Mouse (Mus musculus) forebrain, postnatal 0 days (tissue): Measurements from ENCODE around the gene Ubtd2. TPM values are rescaled to one million over a fixed set of nuclear protein-coding genes. Genes with fewer than 3 reads are reported as not detected.

Experiments used
- ATAC-seq: fragments of 200-750 bp; cut with Nextera tagmentation; 2 replicates; pipeline ENCODE4 v1.8.0; 2017; ENCODE audit warnings: mild to moderate bottlenecking, moderate library complexity
- DNase-seq: peaks from one replicate; pipeline ENCODE4 v3.0.0-alpha.2; 2015
- H3K27ac ChIP-seq: fragments of 300-500 bp; sonication (generic); 2 replicates; pipeline ENCODE4 v1.5.1; 2014; ENCODE audit warnings: low read depth, mild to moderate bottlenecking, antibody characterized with exemption, low read length, moderate library complexity, mixed read lengths
- H3K27me3 ChIP-seq: fragments of 300-500 bp; sonication (generic); 2 replicates; pipeline ENCODE4 v1.6.1; 2014; ENCODE audit warnings: mild to moderate bottlenecking, low read length, mixed read lengths; ENCODE audit not compliant: insufficient read depth
- H3K36me3 ChIP-seq: fragments of 300-500 bp; sonication (generic); 2 replicates; pipeline ENCODE4 v1.6.1; 2014; ENCODE audit warnings: mild to moderate bottlenecking, moderate library complexity; ENCODE audit not compliant: insufficient read depth
- H3K4me1 ChIP-seq: fragments of 300-500 bp; sonication (generic); 2 replicates; pipeline ENCODE4 v1.6.1; 2014; ENCODE audit warnings: antibody characterized with exemption; ENCODE audit not compliant: insufficient read depth
- H3K4me2 ChIP-seq: fragments of 300-500 bp; sonication (generic); 2 replicates; pipeline ENCODE4 v1.6.1; 2014; ENCODE audit warnings: low read depth, mild to moderate bottlenecking, moderate library complexity
- H3K4me3 ChIP-seq: fragments of 300-500 bp; sonication (generic); 2 replicates; pipeline ENCODE4 v1.5.1; 2014; ENCODE audit warnings: low read depth, low read length, mixed read lengths
- H3K9ac ChIP-seq: fragments of 300-500 bp; sonication (generic); 2 replicates; pipeline ENCODE4 v1.6.1; 2014; ENCODE audit warnings: mild to moderate bottlenecking
- H3K9me3 ChIP-seq: fragments of 300-500 bp; sonication (generic); 2 replicates; pipeline ENCODE4 v1.6.1; 2016; ENCODE audit warnings: low read length
- CTCF ChIP-seq: sonication (generic); IDR thresholded peaks from 2 replicates; pipeline ENCODE4 v1.5.1; 2016; ENCODE audit warnings: antibody characterized with exemption, control low read depth, low read depth
- WGBS: fragments of 180-500 bp; shearing (Covaris S2); extraction: QIAGEN DNeasy Blood & Tissue Kit; methylation state at CpG from one replicate; pipeline ENCODE4 v1.1.7; 2014; 5-methylcytosine and 5-hydroxymethylcytosine counted together
- polyA plus RNA-seq: library from polyadenylated mRNA; unstranded; fragments of >200 nt; fragmentation: Nextera tagmentation; extraction: Ambion mirVana; gene quantifications from 2 replicates; pipeline ENCODE4 v1.2.1, GENCODE M21; 2015
- total RNA-seq: library from RNA; depleted of rRNA; stranded (reverse); fragments of >200 nt; gene quantifications from 2 replicates; pipeline ENCODE4 v1.2.3, GENCODE M21; 2014

The Ubtd2 gene
- total and polyA plus RNA-seq, 2 experiments from 2014 or later: 36.0 to 56.1 TPM

GRCm38 (mm10) chr11:32538435-32538834, 83.3 kb downstream of the Ubtd2 start:
- Histone ChIP-seq H3K9me3 (no peaks in the 10 kb centered on the region), H3K27me3 (no peaks in the 10 kb centered on the region), H3K27ac (no peak overlapping the region), H3K4me1 (peaks cover 6% of the 10 kb centered on the region; the same call in 1 of the 2 replicates), H3K9ac (no peak overlapping the region), H3K4me3 (no peak overlapping the region), H3K36me3 (no peaks in the 10 kb centered on the region), H3K4me2 (no peak overlapping the region)
- ATAC-seq (no peak), DNase-seq (no peak)
- TF ChIP-seq CTCF: no peak
- 74% methylated on average over 6 of the region's 6 CpGs for WGBS

GRCm38 (mm10) chr11:32538846-32539245, 83.7 kb downstream of the Ubtd2 start:
- H3K27ac ChIP-seq: no peak overlapping the region
- H3K27me3 ChIP-seq: no peaks in the 10 kb centered on the region
- TF ChIP-seq CTCF: no peak
- no peaks in the 10 kb centered on the region for H3K36me3 ChIP-seq
- H3K4me3 ChIP-seq: no peak overlapping the region
- peaks cover 6% of the 10 kb centered on the region; the same call in 1 of the 2 replicates for H3K4me1 ChIP-seq
- DNase-seq (no peak), ATAC-seq (no peak)
- H3K4me2 ChIP-seq: no peak overlapping the region
- 91% methylated on average over 4 of the region's 4 CpGs for WGBS
- H3K9ac ChIP-seq: no peak overlapping the region
- H3K9me3 ChIP-seq: no peaks in the 10 kb centered on the region

GRCm38 (mm10) chr11:32539717-32540116, 84.5 kb downstream of the Ubtd2 start:
- Histone ChIP-seq H3K4me1 (no peaks in the 10 kb centered on the region), H3K4me2 (no peak overlapping the region), H3K9ac (no peak overlapping the region), H3K27ac (no peak overlapping the region), H3K9me3 (no peaks in the 10 kb centered on the region), H3K36me3 (no peaks in the 10 kb centered on the region), H3K4me3 (no peak overlapping the region), H3K27me3 (no peaks in the 10 kb centered on the region)
- ATAC-seq (no peak), DNase-seq (no peak)
- TF ChIP-seq CTCF: no peak
- 92% methylated on average over 7 of the region's 7 CpGs for WGBS

- no peak overlapping the region for H3K9ac ChIP-seq
- H3K4me1 ChIP-seq: no peaks in the 10 kb centered on the region
- DNase-seq: no peak
- TF ChIP-seq CTCF: no peak
- no peaks in the 10 kb centered on the region for H3K27me3 ChIP-seq
- no peak overlapping the region for H3K4me3 ChIP-seq
- H3K4me2 ChIP-seq: no peak overlapping the region
- no peaks in the 10 kb centered on the region for H3K36me3 ChIP-seq
- no peaks in the 10 kb centered on the region for H3K9me3 ChIP-seq
- no peak for ATAC-seq
- no peak overlapping the region for H3K27ac ChIP-seq
- 89% methylated on average over 6 of the region's 6 CpGs for WGBS
Observed at GRCm38 (mm10) chr11:32540463-32540862, 85.3 kb downstream of the Ubtd2 start.

GRCm38 (mm10) chr11:32542181-32542580, 87.0 kb downstream of the Ubtd2 start:
- Histone ChIP-seq H3K9ac (no peak overlapping the region), H3K27ac (no peak overlapping the region), H3K4me2 (no peak overlapping the region), H3K4me1 (no peaks in the 10 kb centered on the region), H3K4me3 (no peak overlapping the region), H3K9me3 (no peaks in the 10 kb centered on the region), H3K36me3 (no peaks in the 10 kb centered on the region), H3K27me3 (no peaks in the 10 kb centered on the region)
- ATAC-seq: no peak
- DNase-seq: no peak
- no peak for TF ChIP-seq CTCF
- 95% methylated on average over 4 of the region's 4 CpGs for WGBS

GRCm38 (mm10) chr11:32542687-32543411, 87.7 kb downstream of the Ubtd2 start:
- DNase-seq: no peak
- Histone ChIP-seq H3K36me3 (no peaks in the 10 kb centered on the region), H3K4me1 (no peaks in the 10 kb centered on the region), H3K4me3 (no peak overlapping the region), H3K9me3 (no peaks in the 10 kb centered on the region), H3K27ac (no peak overlapping the region), H3K27me3 (no peaks in the 10 kb centered on the region), H3K9ac (no peak overlapping the region), H3K4me2 (no peak overlapping the region)
- WGBS: 33% methylated on average over 2 of the region's 3 CpGs
- TF ChIP-seq CTCF: no peak
- no peak for ATAC-seq

GRCm38 (mm10) chr11:32544041-32544440, 88.9 kb downstream of the Ubtd2 start:
- WGBS: 88% methylated on average over 6 of the region's 6 CpGs
- DNase-seq (no peak), ATAC-seq (no peak)
- Histone ChIP-seq H3K4me1 (no peaks in the 10 kb centered on the region), H3K36me3 (no peaks in the 10 kb centered on the region), H3K4me2 (no peak overlapping the region), H3K9me3 (no peaks in the 10 kb centered on the region), H3K4me3 (no peak overlapping the region), H3K27ac (no peak overlapping the region), H3K27me3 (no peaks in the 10 kb centered on the region), H3K9ac (no peak overlapping the region)
- TF ChIP-seq CTCF: no peak
